Mouse (Mus musculus) MEL (cell line): ENCODE results near the gene Actr2. TPM values are rescaled to one million over a fixed set of nuclear protein-coding genes. Genes with fewer than 3 reads are reported as not detected.

Experiments used
- DNase-seq: peaks from one replicate; pipeline ENCODE4 v3.0.0; 2011; ENCODE audit warnings: low read depth, low spot score
- H3K27ac ChIP-seq: 2 replicates; pipeline ENCODE4 v1.5.1; 2012; ENCODE audit warnings: low read depth, mild to moderate bottlenecking, control low read depth, low read length, moderate library complexity; ENCODE audit not compliant: control insufficient read depth
- H3K27me3 ChIP-seq, 2 experiments: fragments of 150-350 bp in 1 of 2; sonication (generic) in 1 of 2; 2 replicates each; pipeline ENCODE4 v1.6.1; 2012; ENCODE audit warnings: low read length in 2 of 2, mild to moderate bottlenecking in 2 of 2, improper control_type of control experiment in 1 of 2, moderate library complexity in 1 of 2; ENCODE audit not compliant: insufficient read depth in 2 of 2, control insufficient read depth in 1 of 2
- H3K36me3 ChIP-seq, 2 experiments: 2 replicates each; pipeline ENCODE4 v1.6.1; 2012 to 2014; ENCODE audit warnings: low read length in 2 of 2, improper control_type of control experiment in 1 of 2, inconsistent platforms in 1 of 2, mild to moderate bottlenecking in 1 of 2; ENCODE audit not compliant: insufficient read depth in 2 of 2, control insufficient read depth in 1 of 2
- H3K4me1 ChIP-seq, 2 experiments: fragments of 150-350 bp in 1 of 2; sonication (generic) in 1 of 2; 2 replicates each; pipeline ENCODE4 v1.6.1; 2012; ENCODE audit warnings: low read length in 2 of 2, improper control_type of control experiment in 1 of 2, mild to moderate bottlenecking in 1 of 2; ENCODE audit not compliant: insufficient read depth in 2 of 2, control insufficient read depth in 1 of 2
- H3K4me3 ChIP-seq, 2 experiments: fragments of 150-350 bp in 1 of 2; sonication (generic) in 1 of 2; 2 replicates each; pipeline ENCODE4 v1.5.1; 2012; ENCODE audit warnings: low read depth in 2 of 2, low read length in 2 of 2, mild to moderate bottlenecking in 2 of 2, moderate library complexity in 2 of 2, control low read depth in 1 of 2, improper control_type of control experiment in 1 of 2; ENCODE audit not compliant: control insufficient read depth in 1 of 2, insufficient read depth in 1 of 2
- H3K79me2 ChIP-seq: 2 replicates; pipeline ENCODE4 v1.6.1; 2012; ENCODE audit warnings: mild to moderate bottlenecking, low read length, moderate library complexity; ENCODE audit not compliant: control insufficient read depth, poor library complexity, insufficient read depth
- H3K9ac ChIP-seq: 2 replicates; pipeline ENCODE4 v1.6.1; 2012; ENCODE audit warnings: low read depth, mild to moderate bottlenecking, control low read depth, low read length, moderate library complexity; ENCODE audit not compliant: control insufficient read depth, poor library complexity, severe bottlenecking
- H3K9me3 ChIP-seq: fragments of 150-350 bp; sonication (generic); replicated peaks from 2 replicates; pipeline ENCODE4 v1.6.1; 2012; ENCODE audit warnings: mild to moderate bottlenecking, low read length, improper control_type of control experiment, moderate library complexity; ENCODE audit not compliant: insufficient read depth
- BHLHE40 ChIP-seq: IDR thresholded peaks from 2 replicates; pipeline ENCODE4 v1.6.1; 2012; ENCODE audit warnings: low read depth, mild to moderate bottlenecking, inconsistent platforms, low read length, improper control_type of control experiment, borderline replicate concordance
- CHD1 ChIP-seq: IDR thresholded peaks from 2 replicates; pipeline ENCODE4 v1.6.1; 2012; ENCODE audit warnings: low read depth, mild to moderate bottlenecking, inconsistent platforms, low read length, improper control_type of control experiment
- CHD2 ChIP-seq: IDR thresholded peaks from 2 replicates; pipeline ENCODE4 v1.6.1; 2011; ENCODE audit warnings: low read length, improper control_type of control experiment
- CTCF ChIP-seq, 3 experiments: IDR thresholded peaks in 2 of 3; conservative IDR thresholded peaks in 1 of 3; 2 replicates each; pipeline ENCODE4 v1.5.1; 2011 to 2012; ENCODE audit warnings: low read length in 3 of 3, low read depth in 2 of 3, mild to moderate bottlenecking in 2 of 3, improper control_type of control experiment in 1 of 3, inconsistent platforms in 1 of 3, mixed read lengths in 1 of 3, moderate library complexity in 1 of 3; ENCODE audit not compliant: control insufficient read depth in 1 of 3, insufficient read depth in 1 of 3, poor library complexity in 1 of 3, severe bottlenecking in 1 of 3
- E2F4 ChIP-seq: IDR thresholded peaks from 2 replicates; pipeline ENCODE4 v1.6.1; 2011; ENCODE audit warnings: low read depth, low read length, improper control_type of control experiment, borderline replicate concordance
- ELF1 ChIP-seq: IDR thresholded peaks from 2 replicates; pipeline ENCODE4 v1.6.1; 2014; ENCODE audit warnings: low read depth, mild to moderate bottlenecking, inconsistent platforms, low read length, improper control_type of control experiment, moderate library complexity
- GABPA ChIP-seq: IDR thresholded peaks from 2 replicates; pipeline ENCODE4 v1.6.1; 2012; ENCODE audit warnings: low read depth, mild to moderate bottlenecking, inconsistent platforms, low read length, improper control_type of control experiment, moderate library complexity
- GATA1 ChIP-seq: IDR thresholded peaks from 2 replicates; pipeline ENCODE4 v1.6.1; 2011; ENCODE audit warnings: low read depth, low read length, improper control_type of control experiment
- JUND ChIP-seq: IDR thresholded peaks from 2 replicates; pipeline ENCODE4 v1.6.1; 2011; ENCODE audit warnings: low read depth, mild to moderate bottlenecking, improper control_type of control experiment, low read length
- MEF2A ChIP-seq: IDR thresholded peaks from 2 replicates; pipeline ENCODE4 v1.6.1; 2014; ENCODE audit warnings: low read depth, mild to moderate bottlenecking, inconsistent platforms, low read length, improper control_type of control experiment; ENCODE audit not compliant: poor library complexity, insufficient replicate concordance, severe bottlenecking; ENCODE audit errors: extremely low read depth
- MYC ChIP-seq: IDR thresholded peaks from 2 replicates; pipeline ENCODE4 v1.6.1; 2011; ENCODE audit warnings: low read depth, mild to moderate bottlenecking, low read length, improper control_type of control experiment, moderate library complexity
- POLR2A ChIP-seq, 2 experiments: IDR thresholded peaks; 2 replicates each; pipeline ENCODE4 v1.6.1; 2011 to 2012; ENCODE audit warnings: low read length in 2 of 2, mild to moderate bottlenecking in 2 of 2, control low read depth in 1 of 2, improper control_type of control experiment in 1 of 2, low read depth in 1 of 2, moderate library complexity in 1 of 2; ENCODE audit not compliant: control insufficient read depth in 1 of 2, insufficient read depth in 1 of 2, poor library complexity in 1 of 2
- POLR2AphosphoS5 ChIP-seq: IDR thresholded peaks from 2 replicates; pipeline ENCODE4 v1.6.1; 2012; ENCODE audit warnings: low read depth, borderline replicate concordance, mild to moderate bottlenecking, inconsistent platforms, low read length, moderate library complexity, mixed read lengths
- RAD21 ChIP-seq: IDR thresholded peaks from 2 replicates; pipeline ENCODE4 v1.6.1; 2011; ENCODE audit warnings: mild to moderate bottlenecking, low read depth, low read length, improper control_type of control experiment
- SIN3A ChIP-seq: IDR thresholded peaks from 2 replicates; pipeline ENCODE4 v1.6.1; 2012; ENCODE audit warnings: low read length, improper control_type of control experiment, inconsistent platforms
- SMC3 ChIP-seq: IDR thresholded peaks from 2 replicates; pipeline ENCODE4 v1.6.1; 2011; ENCODE audit warnings: low read depth, low read length, improper control_type of control experiment
- TAL1 ChIP-seq: IDR thresholded peaks from 2 replicates; pipeline ENCODE4 v1.6.1; 2012; ENCODE audit warnings: mild to moderate bottlenecking, inconsistent platforms, low read length, moderate library complexity, mixed read lengths
- TBP ChIP-seq: IDR thresholded peaks from 2 replicates; pipeline ENCODE4 v1.8.0; 2011; ENCODE audit warnings: low read depth, low read length, improper control_type of control experiment
- USF1 ChIP-seq: IDR thresholded peaks from 2 replicates; pipeline ENCODE4 v1.6.1; 2014; ENCODE audit warnings: low read depth, mild to moderate bottlenecking, inconsistent platforms, low read length, improper control_type of control experiment, moderate library complexity
- ZMIZ1 ChIP-seq: IDR thresholded peaks from 2 replicates; pipeline ENCODE4 v1.6.1; 2012; ENCODE audit warnings: low read depth, mild to moderate bottlenecking, inconsistent platforms, low read length, improper control_type of control experiment, moderate library complexity
- ZNF384 ChIP-seq: IDR thresholded peaks from 2 replicates; pipeline ENCODE4 v1.6.1; 2012; ENCODE audit warnings: low read depth, mild to moderate bottlenecking, inconsistent platforms, low read length, improper control_type of control experiment
- polyA plus RNA-seq, 2 experiments: library from polyadenylated mRNA; stranded (reverse) in 1 of 2; unstranded in 1 of 2; fragments of >175 nt in 1 of 2; fragments of >200 nt in 1 of 2; gene quantifications; 2 replicates each; pipeline versions ENCODE4 v1.2.1 to v1.2.4; 2012; ENCODE audit warnings: low replicate concordance in 2 of 2, low read depth in 1 of 2; ENCODE audit not compliant: insufficient read length in 2 of 2, insufficient read depth in 1 of 2, missing spikeins in 1 of 2
- total RNA-seq: library from RNA; depleted of rRNA; stranded (reverse); fragments of 300-350 nt; gene quantifications from 2 replicates; pipeline ENCODE4 v1.2.3, GENCODE M21; 2012

Actr2 gene
- total and polyA plus RNA-seq, 3 experiments: 40.0 to 172 (median 160) TPM

DNA sequence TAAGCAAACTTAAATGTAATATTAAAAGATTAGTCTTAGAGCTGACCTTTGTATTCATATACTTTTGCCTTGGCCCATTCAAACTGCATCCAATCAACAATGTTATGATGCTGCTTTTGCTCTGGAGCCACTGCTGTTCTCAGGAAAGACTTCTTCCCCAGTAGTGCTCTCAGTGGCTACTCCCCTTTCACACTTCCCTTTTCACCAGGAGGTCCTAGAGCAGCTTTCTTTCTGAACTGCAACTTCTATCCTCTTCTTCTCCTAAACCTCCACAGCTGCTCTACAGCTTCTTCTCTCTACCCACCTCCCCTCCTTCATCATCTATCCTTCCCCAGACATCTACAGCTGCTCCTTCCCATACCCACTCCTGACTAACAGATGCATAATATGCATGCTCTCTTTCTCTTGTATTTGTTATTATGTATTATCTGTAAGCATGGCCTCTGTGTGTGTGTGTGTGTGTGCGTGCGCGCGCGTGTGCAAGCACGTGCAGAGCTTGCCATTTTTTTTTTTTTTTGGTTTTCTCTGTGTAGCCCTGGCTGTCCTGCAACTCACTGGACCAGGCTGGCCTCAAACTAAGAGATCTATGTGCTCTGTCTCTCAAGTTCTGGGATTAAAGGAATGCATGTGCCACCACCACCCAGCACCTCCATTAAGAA is 44.2 kb downstream of the Actr2 start:
- Histone ChIP-seq H3K4me1 (no peaks in the 10 kb centered on the region), H3K4me3 (no peak overlapping the region), H3K36me3 (peaks cover 0 to 55% of the 10 kb centered on the region in 2 experiments; a peak in 2 of 4 replicates), H3K9ac (no peak overlapping the region), H3K27ac (no peak overlapping the region)
- DNase-seq: peak; percentile 66
- TF ChIP-seq ELF1 (no peak), SIN3A (0 out of 2 replicates have a peak, but pooled peaks have one; percentile 3)
- TF ChIP-seq, all 39 proteins: peak for 1
- H3K79me2 ChIP-seq: peaks cover 3% of the 10 kb centered on the region; the same call in 1 of the 2 replicates
- no peaks in the 10 kb centered on the region for H3K9me3 ChIP-seq
- H3K27me3 ChIP-seq: no peaks in the 10 kb centered on the region

DNA sequence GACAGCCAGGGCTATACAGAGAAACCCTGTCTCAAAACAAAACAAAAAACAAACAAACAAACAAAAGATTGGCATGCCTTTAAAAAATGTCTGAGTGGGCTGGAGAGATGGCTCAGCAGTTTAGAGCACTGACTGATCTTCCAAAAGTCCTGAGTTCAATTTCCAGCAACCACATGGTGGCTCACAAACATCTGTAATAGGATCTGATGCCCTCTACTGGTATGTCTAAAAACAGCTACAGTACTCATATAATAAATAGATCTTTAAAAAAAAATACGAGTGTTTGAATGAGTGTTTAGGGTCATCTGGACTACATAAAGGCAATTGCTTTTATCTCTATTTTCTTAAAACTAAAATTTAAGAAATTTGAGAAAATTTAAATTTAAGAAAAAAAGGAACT is 45.2 kb downstream of the Actr2 start:
- Histone ChIP-seq H3K36me3 (peaks cover 0 to 53% of the 10 kb centered on the region in 2 experiments; a peak in 2 of 4 replicates), H3K9me3 (no peaks in the 10 kb centered on the region), H3K27me3 (no peaks in the 10 kb centered on the region), H3K27ac (no peak overlapping the region), H3K4me1 (no peaks in the 10 kb centered on the region), H3K4me3 (no peak overlapping the region), H3K9ac (no peak overlapping the region), H3K79me2 (peaks cover 3% of the 10 kb centered on the region; the same call in 1 of the 2 replicates)
- peak; percentile 47 for DNase-seq
- no peak for TF ChIP-seq CHD1
- TF ChIP-seq GATA1: no peak
- TF ChIP-seq POLR2AphosphoS5: no peak
- TF ChIP-seq E2F4: no peak
- TF ChIP-seq ZMIZ1: no peak
- TF ChIP-seq BHLHE40: no peak
- no peak for TF ChIP-seq TBP
- TF ChIP-seq JUND: no peak
- no peak for TF ChIP-seq CHD2
- TF ChIP-seq POLR2A (IDR thresholded peaks at IDR 0.05; ENCODE audit: control insufficient read depth in 1 of 2, insufficient read depth in 1 of 2, low read depth in 1 of 2, low read length in 2 of 2, poor library complexity in 1 of 2): no peak
- peak; percentile 14 for TF ChIP-seq RAD21
- TF ChIP-seq SIN3A: 0 out of 2 replicates have a peak, but pooled peaks have one; percentile 8
- no peak for TF ChIP-seq USF1
- TF ChIP-seq TAL1: no peak
- TF ChIP-seq MEF2A: no peak
- TF ChIP-seq CTCF (IDR thresholded peaks at IDR 0.05 in 2 of 3, conservative IDR thresholded peaks at IDR 0.05 in 1 of 3; ENCODE audit: control insufficient read depth in 1 of 3, insufficient read depth in 1 of 3, low read depth in 2 of 3, low read length in 3 of 3, poor library complexity in 1 of 3, severe bottlenecking in 1 of 3): peak in 2 of 3 experiments; percentile 34 to 58; a peak in 3 of 6 replicates
- peak; percentile 64; the same call in 1 of the 2 replicates for TF ChIP-seq MYC
- 0 out of 2 replicates have a peak, but pooled peaks have one; percentile 44 for TF ChIP-seq ZNF384
- TF ChIP-seq SMC3: peak; percentile 34
- no peak for TF ChIP-seq GABPA
